Mouse (Mus musculus) G1E (cell line): ENCODE measurements around the gene Tedc1.

ENCODE experiments used
- CTCF ChIP-seq: IDR thresholded peaks from 2 replicates; pipeline ENCODE4 v1.5.1; 2012; ENCODE audit warnings: low read depth, low read length, inconsistent platforms, mixed read lengths
- GATA1 ChIP-seq: IDR thresholded peaks from 2 replicates; pipeline ENCODE4 v1.6.1; 2012; ENCODE audit warnings: borderline replicate concordance, low read length, inconsistent platforms, mixed read lengths
- GATA2 ChIP-seq: IDR thresholded peaks from 2 replicates; pipeline ENCODE4 v1.6.1; 2012; ENCODE audit warnings: low read depth, low read length, inconsistent platforms, borderline replicate concordance
- POLR2AphosphoS5 ChIP-seq: IDR thresholded peaks from 2 replicates; pipeline ENCODE4 v1.6.1; 2012; ENCODE audit warnings: low read depth, low read length, inconsistent platforms; ENCODE audit not compliant: insufficient replicate concordance
- TAL1 ChIP-seq: conservative IDR thresholded peaks from 2 replicates; pipeline ENCODE4 v1.6.1; 2012; ENCODE audit warnings: low read depth, low read length, inconsistent platforms, mixed read lengths

DNA sequence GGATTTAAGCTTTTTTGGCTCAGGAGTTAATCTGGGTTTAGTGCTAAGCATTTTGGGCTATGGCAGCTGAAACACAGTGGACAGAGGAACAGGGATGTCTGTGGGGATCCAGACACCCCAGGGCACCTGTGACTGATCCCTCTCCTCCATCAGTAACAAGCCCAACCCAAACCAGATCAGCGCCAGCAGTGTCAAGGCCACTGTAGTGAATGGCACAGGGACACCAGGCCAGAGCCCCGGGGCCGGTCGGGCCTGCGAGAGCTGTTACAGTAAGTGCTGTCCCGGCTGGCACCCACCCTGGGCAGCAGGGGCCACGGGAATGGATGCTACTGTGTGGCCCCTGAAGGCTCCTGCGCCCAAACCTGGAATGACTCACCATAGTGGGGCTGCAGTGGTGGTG is 25.5 kb upstream of the Tedc1 start:
- TF ChIP-seq CTCF (no peak), GATA1 (no peak), POLR2AphosphoS5 (no peak), TAL1 (no peak), GATA2 (no peak)
